Mouse (Mus musculus) hindbrain, embryonic 14.5 days (tissue): ENCODE results near the gene Slc10a1. TPM values are rescaled to one million over a fixed set of nuclear protein-coding genes. Genes with fewer than 3 reads are reported as not detected.

ENCODE experiments used
- ATAC-seq: fragments of 200-750 bp; cut with Nextera tagmentation; 2 replicates; pipeline ENCODE4 v1.8.0; 2017; ENCODE audit warnings: moderate number of reproducible peaks, mild to moderate bottlenecking, moderate TSS enrichment, moderate library complexity; ENCODE audit not compliant: low FRiP score
- DNase-seq: peaks from one replicate; pipeline ENCODE4 v3.0.0-alpha.2; 2015; ENCODE audit warnings: low spot score
- H3K27ac ChIP-seq: fragments of 300-500 bp; sonication (generic); 2 replicates; pipeline ENCODE4 v1.5.1; 2014; ENCODE audit warnings: mild to moderate bottlenecking, moderate library complexity
- H3K27me3 ChIP-seq: fragments of 300-500 bp; sonication (generic); 2 replicates; pipeline ENCODE4 v1.6.1; 2014; ENCODE audit warnings: mild to moderate bottlenecking, low read length, mixed read lengths; ENCODE audit not compliant: control insufficient read depth, insufficient read depth
- H3K36me3 ChIP-seq: fragments of 300-500 bp; sonication (generic); replicated peaks from 2 replicates; pipeline ENCODE4 v1.6.1; 2014; ENCODE audit not compliant: control insufficient read depth, insufficient read depth
- H3K4me1 ChIP-seq: fragments of 300-500 bp; sonication (generic); replicated peaks from 2 replicates; pipeline ENCODE4 v1.6.1; 2014; ENCODE audit warnings: antibody characterized with exemption, low read length, mixed read lengths; ENCODE audit not compliant: control insufficient read depth, insufficient read depth
- H3K4me2 ChIP-seq: fragments of 300-500 bp; sonication (generic); replicated peaks from 2 replicates; pipeline ENCODE4 v1.6.1; 2014; ENCODE audit warnings: mild to moderate bottlenecking, moderate library complexity
- H3K4me3 ChIP-seq: fragments of 300-500 bp; sonication (generic); replicated peaks from 2 replicates; pipeline ENCODE4 v1.5.1; 2014; ENCODE audit warnings: mild to moderate bottlenecking, low read length
- H3K9ac ChIP-seq: fragments of 300-500 bp; sonication (generic); 2 replicates; pipeline ENCODE4 v1.6.1; 2014
- H3K9me3 ChIP-seq: fragments of 300-500 bp; sonication (generic); 2 replicates; pipeline ENCODE4 v1.6.1; 2016; ENCODE audit warnings: low read length; ENCODE audit not compliant: control insufficient read depth
- WGBS: fragments of 180-500 bp; shearing (Covaris S2); extraction: QIAGEN DNeasy Blood & Tissue Kit; methylation state at CpG from one replicate; pipeline ENCODE4 v1.1.7; 2014; 5-methylcytosine and 5-hydroxymethylcytosine counted together
- polyA plus RNA-seq: library from polyadenylated mRNA; unstranded; fragments of >200 nt; fragmentation: Nextera tagmentation; extraction: Ambion mirVana; gene quantifications from 2 replicates; pipeline ENCODE4 v1.2.1, GENCODE M21; 2014

The Slc10a1 gene
- polyA plus RNA-seq, 1 experiment from 2014 or later = 0.55 TPM

- 92% methylated on average over 11 of the region's 11 CpGs for WGBS
- Histone ChIP-seq H3K9me3 (no peaks in the 10 kb centered on the region), H3K4me1 (no peaks in the 10 kb centered on the region), H3K36me3 (no peaks in the 10 kb centered on the region), H3K9ac (no peak overlapping the region), H3K27me3 (no peaks in the 10 kb centered on the region), H3K4me2 (no peak overlapping the region), H3K4me3 (no peak overlapping the region), H3K27ac (no peak overlapping the region)
- DNase-seq = no peak
- ATAC-seq = no peak
Observed at GRCm38 (mm10) chr12:80975939-80976671, 7.6 kb upstream of the Slc10a1 start.

GRCm38 (mm10) chr12:80971756-80972155 is 3.3 kb upstream of the Slc10a1 start:
- Histone ChIP-seq H3K9me3 (no peaks in the 10 kb centered on the region), H3K9ac (no peak overlapping the region), H3K27ac (no peak overlapping the region), H3K36me3 (no peaks in the 10 kb centered on the region), H3K27me3 (no peaks in the 10 kb centered on the region), H3K4me3 (no peak overlapping the region), H3K4me1 (no peaks in the 10 kb centered on the region), H3K4me2 (no peak overlapping the region)
- no peak for DNase-seq
- 34% methylated on average over 3 of the region's 3 CpGs for WGBS
- ATAC-seq = no peak

- Histone ChIP-seq H3K9me3 (no peaks in the 10 kb centered on the region), H3K4me2 (no peak overlapping the region), H3K4me3 (no peak overlapping the region), H3K27ac (no peak overlapping the region), H3K36me3 (no peaks in the 10 kb centered on the region), H3K27me3 (no peaks in the 10 kb centered on the region), H3K9ac (no peak overlapping the region), H3K4me1 (no peaks in the 10 kb centered on the region)
- ATAC-seq (no peak), DNase-seq (no peak)
- 63% methylated on average over 8 of the region's 8 CpGs for WGBS
Observed at GRCm38 (mm10) chr12:80970181-80970705, 1.7 kb upstream of the Slc10a1 start.

GRCm38 (mm10) chr12:80967918-80968317 is 587 bp downstream of the Slc10a1 start:
- ATAC-seq (no peak), DNase-seq (no peak)
- H3K36me3 ChIP-seq = no peaks in the 10 kb centered on the region
- H3K27me3 ChIP-seq = no peaks in the 10 kb centered on the region
- no peaks in the 10 kb centered on the region for H3K9me3 ChIP-seq
- no peaks in the 10 kb centered on the region for H3K4me1 ChIP-seq
- no peak overlapping the region for H3K4me3 ChIP-seq
- 92% methylated on average over 9 of the region's 9 CpGs for WGBS
- no peak overlapping the region for H3K27ac ChIP-seq
- no peak overlapping the region for H3K4me2 ChIP-seq
- H3K9ac ChIP-seq = no peak overlapping the region

- Histone ChIP-seq H3K27me3 (no peaks in the 10 kb centered on the region), H3K4me3 (no peak overlapping the region), H3K4me1 (no peaks in the 10 kb centered on the region), H3K36me3 (no peaks in the 10 kb centered on the region), H3K9ac (no peak overlapping the region), H3K27ac (no peak overlapping the region), H3K9me3 (no peaks in the 10 kb centered on the region), H3K4me2 (no peak overlapping the region)
- no peak for DNase-seq
- ATAC-seq = no peak
- 81% methylated on average over 11 of the region's 11 CpGs for WGBS
Observed at GRCm38 (mm10) chr12:80966059-80966838, 2.3 kb downstream of the Slc10a1 start.

- WGBS = 88% methylated on average over 4 of the region's 4 CpGs
- peaks cover 13% of the 10 kb centered on the region for H3K36me3 ChIP-seq
- H3K9me3 ChIP-seq = no peaks in the 10 kb centered on the region
- no peaks in the 10 kb centered on the region for H3K4me1 ChIP-seq
- no peaks in the 10 kb centered on the region for H3K27me3 ChIP-seq
- no peak overlapping the region for H3K4me2 ChIP-seq
- no peak overlapping the region for H3K27ac ChIP-seq
- no peak overlapping the region for H3K4me3 ChIP-seq
- DNase-seq (no peak), ATAC-seq (no peak)
- H3K9ac ChIP-seq = no peak overlapping the region
Observed at GRCm38 (mm10) chr12:80962566-80962965, 5.9 kb downstream of the Slc10a1 start.

GRCm38 (mm10) chr12:80957961-80958360 is 10.5 kb downstream of the Slc10a1 start:
- H3K9me3 ChIP-seq = no peaks in the 10 kb centered on the region
- H3K36me3 ChIP-seq = peaks cover 59% of the 10 kb centered on the region
- no peaks in the 10 kb centered on the region for H3K27me3 ChIP-seq
- H3K27ac ChIP-seq = no peak overlapping the region
- DNase-seq = no peak
- no peaks in the 10 kb centered on the region for H3K4me1 ChIP-seq
- H3K4me2 ChIP-seq = no peak overlapping the region
- no peak overlapping the region for H3K4me3 ChIP-seq
- whole genome bisulfite sequencing = 91% methylated on average over 4 of the region's 4 CpGs
- H3K9ac ChIP-seq = no peak overlapping the region
- ATAC-seq = no peak

- H3K4me3 ChIP-seq = no peak overlapping the region
- H3K36me3 ChIP-seq = peaks cover 78% of the 10 kb centered on the region
- H3K4me1 ChIP-seq = no peaks in the 10 kb centered on the region
- H3K27me3 ChIP-seq = no peaks in the 10 kb centered on the region
- WGBS = 94% methylated on average over 3 of the region's 3 CpGs
- no peaks in the 10 kb centered on the region for H3K9me3 ChIP-seq
- no peak overlapping the region for H3K4me2 ChIP-seq
- H3K27ac ChIP-seq = no peak overlapping the region
- DNase-seq (no peak), ATAC-seq (no peak)
- H3K9ac ChIP-seq = no peak overlapping the region
Observed at GRCm38 (mm10) chr12:80956039-80956438, 12.5 kb downstream of the Slc10a1 start.

- ATAC-seq (no peak), DNase-seq (no peak)
- no peak overlapping the region for H3K9ac ChIP-seq
- no peaks in the 10 kb centered on the region for H3K9me3 ChIP-seq
- H3K4me1 ChIP-seq = no peaks in the 10 kb centered on the region
- no peak overlapping the region for H3K27ac ChIP-seq
- H3K4me2 ChIP-seq = no peak overlapping the region
- peaks cover 92% of the 10 kb centered on the region for H3K36me3 ChIP-seq
- no peaks in the 10 kb centered on the region for H3K27me3 ChIP-seq
- 93% methylated on average over 1 of the region's 1 CpGs for WGBS
- no peak overlapping the region for H3K4me3 ChIP-seq
Observed at GRCm38 (mm10) chr12:80952526-80952925, 16.0 kb downstream of the Slc10a1 start.
